Comparison of ENCODE assay signal across 24 mouse cellular contexts in the genomic region with DNA sequence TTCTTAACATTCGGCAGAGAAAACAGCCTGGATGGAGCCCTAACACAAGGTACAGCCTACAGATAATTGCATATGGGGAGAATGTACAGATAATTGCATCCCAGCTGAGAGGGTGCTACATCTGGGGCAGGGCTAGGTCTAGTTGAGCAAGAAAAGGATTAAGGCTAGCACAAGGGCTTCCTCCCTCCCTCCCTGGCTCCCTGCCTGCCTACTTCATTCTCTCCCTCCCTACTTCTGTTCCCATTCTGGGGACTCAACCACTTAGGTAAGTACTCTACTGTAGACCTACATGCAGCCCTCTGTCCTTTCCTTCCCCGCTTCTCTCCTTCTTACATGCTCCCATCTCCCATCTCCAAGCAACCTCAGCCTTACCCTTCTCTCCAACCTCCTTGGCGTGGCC. TPM values are rescaled to one million over a fixed set of nuclear protein-coding genes. Genes with fewer than 3 reads are reported as not detected.
"Had no signal": no experiment of that assay in that cellular context is flagged by ENCODE, and none has a peak within 500 bp of the region (broad histone marks: within the 10 kb centered on the region; RNA-seq: fewer than 3 reads in every experiment).

No protein-coding gene starts in this region.

- H3K27ac ChIP-seq: kidney, postnatal 0 days; limb, embryonic 12.5 days; liver, embryonic 14.5 days; lung, embryonic 15.5 days; midbrain, embryonic 10.5 days; neural tube, embryonic 15.5 days had no signal

- H3K36me3 ChIP-seq: limb, embryonic 12.5 days; lung, embryonic 15.5 days; midbrain, embryonic 10.5 days; neural tube, embryonic 15.5 days had no signal

- DNase-seq: kidney, adult 2 months; layer of hippocampus, adult 9-11 months; layer of hippocampus, postnatal 36 days; liver; midbrain, embryonic 14.5 days; retina, postnatal 1 day; right cerebral cortex, postnatal 4 days; spleen, adult 18-20 months; thymus, adult 2 months; thymus, postnatal 25 days had no signal

- H3K27me3 ChIP-seq: lung, embryonic 15.5 days; neural tube, embryonic 15.5 days had no signal

- H3K4me1 ChIP-seq: limb, embryonic 12.5 days; neural tube, embryonic 15.5 days had no signal

- H3K9me3 ChIP-seq: limb, embryonic 12.5 days; lung, embryonic 15.5 days; midbrain, embryonic 10.5 days; neural tube, embryonic 15.5 days had no signal

- H3K4me2 ChIP-seq: limb, embryonic 12.5 days; lung, embryonic 15.5 days; neural tube, embryonic 15.5 days had no signal

- H3K9ac ChIP-seq: limb, embryonic 12.5 days; liver, embryonic 14.5 days; lung, embryonic 15.5 days; neural tube, embryonic 15.5 days had no signal

- ATAC-seq: intestine, embryonic 16.5 days had no signal

- H3K4me3 ChIP-seq: limb, embryonic 12.5 days; lung, embryonic 15.5 days; midbrain, embryonic 10.5 days; myocyte; neural tube, embryonic 15.5 days had no signal

RNA-seq across cellular contexts. Expression of gene Fam25c, which starts 1.9 kb away (rescaled TPM):
- total RNA-seq: layer of hippocampus, adult 18-20 months; layer of hippocampus, postnatal 36 days; left cerebral cortex, postnatal 25 days; megakaryocyte progenitor cell, adult 5-6 weeks had no signal
- polyA plus RNA-seq: intestine, embryonic 16.5 days; limb, embryonic 12.5 days; lung, embryonic 15.5 days; midbrain, embryonic 10.5 days; midbrain, embryonic 14.5 days; myocyte; neural tube, embryonic 11.5 days; neural tube, embryonic 15.5 days; stomach, embryonic 14.5 days; testis, adult 2 months had no signal

RNA-seq across cellular contexts. Expression of gene Sncg, which starts 21.3 kb away (rescaled TPM):
- total RNA-seq: megakaryocyte progenitor cell, adult 5-6 weeks had no signal

RNA-seq across cellular contexts. Expression of gene Mmrn2, which starts 21.9 kb away (rescaled TPM):
- total RNA-seq: megakaryocyte progenitor cell, adult 5-6 weeks had no signal
